Mouse (Mus musculus) C2C12 (cell line): ENCODE data around the gene Zap70.

Experiments used
- CEBPB ChIP-seq: IDR thresholded peaks from one replicate; pipeline ENCODE4 v1.6.1; 2011; ENCODE audit warnings: low read depth, mild to moderate bottlenecking, control low read depth, moderate library complexity
- CTCF ChIP-seq: IDR thresholded peaks from one replicate; pipeline ENCODE4 v1.5.1; 2011; ENCODE audit not compliant: control insufficient read depth, insufficient read depth, insufficient read length
- FOSL1 ChIP-seq: IDR thresholded peaks from one replicate; pipeline ENCODE4 v1.8.0; 2011; ENCODE audit warnings: mild to moderate bottlenecking, low read length; ENCODE audit not compliant: poor library complexity, insufficient read depth, severe bottlenecking
- MAX ChIP-seq: IDR thresholded peaks from one replicate; pipeline ENCODE4 v1.6.1; 2011; ENCODE audit warnings: mild to moderate bottlenecking, control low read depth
- MYOD1 ChIP-seq: IDR thresholded peaks from one replicate; pipeline ENCODE4 v1.6.1; 2011; ENCODE audit warnings: low read depth; ENCODE audit not compliant: control insufficient read depth, insufficient read length
- MYOG ChIP-seq: IDR thresholded peaks from one replicate; pipeline ENCODE4 v1.6.1; 2011; ENCODE audit not compliant: control insufficient read depth, insufficient read length; ENCODE audit errors: extremely low read depth
- USF1 ChIP-seq: IDR thresholded peaks from one replicate; pipeline ENCODE4 v1.6.1; 2011; ENCODE audit warnings: low read depth, mild to moderate bottlenecking, control low read depth, moderate library complexity

- TF ChIP-seq MAX, result no peak
- no peak for TF ChIP-seq MYOG
- no peak for TF ChIP-seq CTCF
- TF ChIP-seq CEBPB, result no peak
- TF ChIP-seq MYOD1, result no peak
- TF ChIP-seq USF1, result no peak
- no peak for TF ChIP-seq FOSL1
Measured at GRCm38 (mm10) chr1:36830913-36831866, 69.6 kb downstream of the Zap70 start.
